Mouse (Mus musculus) retina, adult 2 months (tissue): ENCODE measurements around the gene Tcf20.
A peak's percentile ranks its signal among the peaks of the same experiment; 100 is the strongest.

Experiments
- DNase-seq: peaks from one replicate; pipeline ENCODE4 v3.0.0-alpha.2; 2012; ENCODE audit warnings: low read depth, low spot score

Gene Tcf20

GRCm38 (mm10) chr15:82959151-82959550 lies 28.5 kb downstream of the Tcf20 start:
- DNase-seq, result no peak

- DNase-seq, result no peak
Measured at GRCm38 (mm10) chr15:82958253-82958701, 29.4 kb downstream of the Tcf20 start.

GRCm38 (mm10) chr15:82956721-82957120 lies 31.0 kb downstream of the Tcf20 start:
- DNase-seq, result no peak

GRCm38 (mm10) chr15:82956310-82956709 lies 31.4 kb downstream of the Tcf20 start:
- no peak for DNase-seq

GRCm38 (mm10) chr15:82955286-82955685 lies 32.4 kb downstream of the Tcf20 start:
- no peak for DNase-seq

GRCm38 (mm10) chr15:82954034-82954433 lies 33.6 kb downstream of the Tcf20 start:
- DNase-seq, result peak; percentile 70

GRCm38 (mm10) chr15:82953096-82953495 lies 34.6 kb downstream of the Tcf20 start:
- no peak for DNase-seq

- DNase-seq, result peak; percentile 47
Measured at GRCm38 (mm10) chr15:82952292-82952705, 35.4 kb downstream of the Tcf20 start.

GRCm38 (mm10) chr15:82950246-82950645 lies 37.4 kb downstream of the Tcf20 start:
- no peak for DNase-seq

- DNase-seq, result no peak
Measured at GRCm38 (mm10) chr15:82947431-82947830, 40.2 kb downstream of the Tcf20 start.

- no peak for DNase-seq
Measured at GRCm38 (mm10) chr15:82944479-82945195, 43.0 kb downstream of the Tcf20 start.

- DNase-seq, result no peak
Measured at GRCm38 (mm10) chr15:82941733-82942132, 45.9 kb downstream of the Tcf20 start.

GRCm38 (mm10) chr15:82940494-82941214 lies 47.0 kb downstream of the Tcf20 start:
- no peak for DNase-seq

GRCm38 (mm10) chr15:82938155-82938569 lies 49.5 kb downstream of the Tcf20 start:
- no peak for DNase-seq

- no peak for DNase-seq
Measured at GRCm38 (mm10) chr15:82937428-82937992, 50.2 kb downstream of the Tcf20 start.

GRCm38 (mm10) chr15:82934971-82935370 lies 52.7 kb downstream of the Tcf20 start:
- DNase-seq, result no peak

GRCm38 (mm10) chr15:82932936-82933650 lies 54.6 kb downstream of the Tcf20 start:
- no peak for DNase-seq

- no peak for DNase-seq
Measured at GRCm38 (mm10) chr15:82931436-82931835, 56.2 kb downstream of the Tcf20 start.

- no peak for DNase-seq
Measured at GRCm38 (mm10) chr15:82929595-82929994, 58.1 kb downstream of the Tcf20 start.

- DNase-seq, result no peak
Measured at GRCm38 (mm10) chr15:82928844-82929243, 58.8 kb downstream of the Tcf20 start.

- no peak for DNase-seq
Measured at GRCm38 (mm10) chr15:82928023-82928422, 59.6 kb downstream of the Tcf20 start.

GRCm38 (mm10) chr15:82927057-82927456 lies 60.6 kb downstream of the Tcf20 start:
- no peak for DNase-seq
